Comparison of ENCODE assay signal across 8 mouse cellular contexts in the genomic region with DNA sequence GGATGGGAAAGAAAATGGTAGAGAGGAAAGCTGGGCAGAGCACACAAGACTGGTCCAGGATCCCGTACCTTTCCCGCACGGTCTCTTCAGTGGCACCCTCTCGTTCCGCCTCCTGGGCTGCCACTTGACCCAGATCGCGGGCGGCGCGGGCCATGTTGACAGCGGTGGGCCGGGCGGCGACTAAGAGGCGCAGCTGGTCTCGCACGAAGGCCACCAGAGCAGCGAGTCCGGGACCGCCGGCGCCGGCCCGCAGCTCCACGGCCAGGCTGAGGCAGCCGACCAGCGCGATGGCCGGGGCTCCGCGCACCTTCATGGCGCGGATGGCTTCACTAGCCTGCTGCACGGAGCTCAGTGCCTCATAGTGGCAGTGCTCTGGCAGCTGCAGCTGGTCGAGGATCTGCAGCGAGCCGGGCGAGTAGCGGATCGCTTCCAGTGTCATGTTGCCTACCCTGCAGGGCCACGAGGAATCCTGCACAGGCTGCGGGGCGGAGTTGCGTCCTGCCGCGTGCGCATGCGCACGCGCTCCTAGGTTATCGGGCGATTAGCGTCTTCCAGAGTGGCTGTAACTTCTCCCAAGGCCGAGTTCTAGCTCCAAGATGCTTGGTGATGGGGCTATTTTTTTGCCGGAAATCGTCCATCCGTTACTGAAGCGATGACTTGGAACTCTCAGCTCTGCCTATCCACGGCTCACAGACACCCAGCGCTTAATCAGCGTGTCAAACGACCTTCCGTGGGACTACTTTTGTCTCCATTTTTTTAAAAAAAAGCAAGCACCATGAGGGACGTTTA. TPM values are rescaled to one million over a fixed set of nuclear protein-coding genes. Genes with fewer than 3 reads are reported as not detected.
A peak's percentile ranks its signal among the peaks of the same experiment; 100 is the strongest.
DNase-seq lines count a peak whose midpoint lies in the region; ATAC-seq and TF ChIP-seq lines count a peak whose summit lies in the region.

A gene (minus strand): TSS at position 505 of the 789 bp plus-strand sequence.

- peak; percentile 65; the same call in 1 of the 2 replicates for TF ChIP-seq POLR2A in spleen, adult 2 months (IDR thresholded peaks at IDR 0.05; ENCODE audit: low read depth, low read length)

- no peaks in the 10 kb centered on the region for H3K27me3 ChIP-seq in embryonic facial prominence, embryonic 11.5 days (ENCODE audit: control insufficient read depth, insufficient read depth, low read length)
- H3K27me3 ChIP-seq in intestine, postnatal 0 days (replicated peaks; ENCODE audit: control insufficient read depth, insufficient read depth, low read length): no peaks in the 10 kb centered on the region
- no peaks in the 10 kb centered on the region for H3K27me3 ChIP-seq in limb, embryonic 13.5 days
- no peaks in the 10 kb centered on the region for H3K27me3 ChIP-seq in midbrain, embryonic 15.5 days (replicated peaks)
- H3K27me3 ChIP-seq in spleen, adult 2 months (ENCODE audit: control insufficient read depth, insufficient read depth, low read length): no peaks in the 10 kb centered on the region

- 0 out of 2 replicates have a peak, but pooled peaks have one; percentile 23 for TF ChIP-seq CTCF in intestine, postnatal 0 days (IDR thresholded peaks at IDR 0.05; ENCODE audit: low read depth)
- TF ChIP-seq CTCF in spleen, adult 2 months (IDR thresholded peaks at IDR 0.05; ENCODE audit: extremely low read depth, insufficient read depth, insufficient read length, insufficient replicate concordance): no peak

- peaks cover 5% of the 10 kb centered on the region; the same call in 1 of the 2 replicates for H3K4me1 ChIP-seq in embryonic facial prominence, embryonic 11.5 days (ENCODE audit: control insufficient read depth, insufficient read depth, low read length)
- H3K4me1 ChIP-seq in intestine, postnatal 0 days (replicated peaks; ENCODE audit: control insufficient read depth, insufficient read depth, low read length): peaks cover 8% of the 10 kb centered on the region; the same call in 1 of the 2 replicates
- peaks cover 16% of the 10 kb centered on the region for H3K4me1 ChIP-seq in limb, embryonic 13.5 days
- H3K4me1 ChIP-seq in midbrain, embryonic 15.5 days: peaks cover 18% of the 10 kb centered on the region
- peaks cover 7% of the 10 kb centered on the region; the same call in 1 of the 2 replicates for H3K4me1 ChIP-seq in spleen, adult 2 months (ENCODE audit: control insufficient read depth, insufficient read depth, insufficient read length)

- peak within 1 kb of the TSS; percentile 70 for H3K9ac ChIP-seq in embryonic facial prominence, embryonic 11.5 days (replicated peaks; ENCODE audit: low read length)
- peak within 1 kb of the TSS; percentile 66 for H3K9ac ChIP-seq in intestine, postnatal 0 days (ENCODE audit: low read depth, low read length)
- H3K9ac ChIP-seq in limb, embryonic 13.5 days: peak within 1 kb of the TSS; percentile 86
- H3K9ac ChIP-seq in midbrain, embryonic 15.5 days: peak within 1 kb of the TSS; percentile 89

- H3K27ac ChIP-seq in embryonic facial prominence, embryonic 11.5 days (replicated peaks; ENCODE audit: low read depth, low read length): peak within 1 kb of the TSS; percentile 75
- peak within 1 kb of the TSS; percentile 83 for H3K27ac ChIP-seq in intestine, postnatal 0 days (ENCODE audit: low read depth, low read length)
- H3K27ac ChIP-seq in limb, embryonic 13.5 days: peak within 1 kb of the TSS; percentile 95
- peak within 1 kb of the TSS; percentile 85 for H3K27ac ChIP-seq in midbrain, embryonic 15.5 days
- H3K27ac ChIP-seq in spleen, adult 2 months (ENCODE audit: insufficient read depth, low read length): peak within 1 kb of the TSS; percentile 76

- H3K4me2 ChIP-seq in embryonic facial prominence, embryonic 11.5 days (ENCODE audit: low read depth, low read length): peak within 1 kb of the TSS; percentile 88
- peak within 1 kb of the TSS; percentile 100 for H3K4me2 ChIP-seq in intestine, postnatal 0 days (replicated peaks; ENCODE audit: low read depth)
- peak within 1 kb of the TSS; percentile 94 for H3K4me2 ChIP-seq in limb, embryonic 13.5 days (replicated peaks)
- H3K4me2 ChIP-seq in midbrain, embryonic 15.5 days: peak within 1 kb of the TSS; percentile 97

- under 1% methylated on average over 64 of the region's 64 CpGs for WGBS in embryonic facial prominence, embryonic 11.5 days
- under 1% methylated on average over 64 of the region's 64 CpGs for WGBS in intestine, postnatal 0 days
- WGBS in limb, embryonic 13.5 days: under 1% methylated on average over 63 of the region's 64 CpGs
- WGBS in midbrain, embryonic 15.5 days: under 1% methylated on average over 64 of the region's 64 CpGs
- under 1% methylated on average over 64 of the region's 64 CpGs for WGBS in spleen, adult 2 months

- no peaks in the 10 kb centered on the region for H3K9me3 ChIP-seq in embryonic facial prominence, embryonic 11.5 days (replicated peaks; ENCODE audit: control insufficient read depth, low read length)
- H3K9me3 ChIP-seq in intestine, postnatal 0 days (ENCODE audit: control insufficient read depth): no peaks in the 10 kb centered on the region
- H3K9me3 ChIP-seq in limb, embryonic 13.5 days: no peaks in the 10 kb centered on the region
- no peaks in the 10 kb centered on the region for H3K9me3 ChIP-seq in midbrain, embryonic 15.5 days

- H3K4me3 ChIP-seq in embryonic facial prominence, embryonic 11.5 days (ENCODE audit: low read depth, low read length): peak within 1 kb of the TSS; percentile 70
- peak within 1 kb of the TSS; percentile 74 for H3K4me3 ChIP-seq in intestine, postnatal 0 days (ENCODE audit: low read depth, low read length)
- peak within 1 kb of the TSS; percentile 85 for H3K4me3 ChIP-seq in limb, embryonic 13.5 days
- peak within 1 kb of the TSS; percentile 88 for H3K4me3 ChIP-seq in midbrain, embryonic 15.5 days
- peak within 1 kb of the TSS; percentile 98 for H3K4me3 ChIP-seq in spleen, adult 2 months (ENCODE audit: extremely low read depth, insufficient read depth, insufficient read length)

- peak; percentile 92 for DNase-seq in 416B (ENCODE audit: low read depth)
- DNase-seq in adrenal gland, postnatal 25 days: peak; percentile 85
- peak; percentile 95 for DNase-seq in embryonic facial prominence, embryonic 11.5 days (ENCODE audit: low spot score)
- DNase-seq in spleen, adult 2 months (ENCODE audit: low read depth in 1 of 2, low spot score in 2 of 2): peak; percentile 69 to 70

- peaks cover 3% of the 10 kb centered on the region for H3K36me3 ChIP-seq in embryonic facial prominence, embryonic 11.5 days (replicated peaks; ENCODE audit: control insufficient read depth, insufficient read depth, low read depth, low read length)
- peaks cover 67% of the 10 kb centered on the region for H3K36me3 ChIP-seq in intestine, postnatal 0 days (ENCODE audit: control insufficient read depth, insufficient read depth)
- peaks cover 73% of the 10 kb centered on the region for H3K36me3 ChIP-seq in limb, embryonic 13.5 days
- H3K36me3 ChIP-seq in midbrain, embryonic 15.5 days (replicated peaks): peaks cover 41% of the 10 kb centered on the region
- peaks cover 25% of the 10 kb centered on the region for H3K36me3 ChIP-seq in spleen, adult 2 months (ENCODE audit: control insufficient read depth, insufficient read depth, low read length)

- ATAC-seq in embryonic facial prominence, embryonic 11.5 days (replicated peaks; ENCODE audit: insufficient number of reproducible peaks, low FRiP score, low TSS enrichment, low read depth): peak; percentile 81
- peak; percentile 74 for ATAC-seq in granulocyte monocyte progenitor cell, adult 5-6 weeks (replicated peaks; ENCODE audit: poor library complexity, severe bottlenecking)
- peak; percentile 78 for ATAC-seq in intestine, postnatal 0 days
- peak; percentile 91 for ATAC-seq in limb, embryonic 13.5 days (ENCODE audit: low FRiP score, low read depth)
- ATAC-seq in midbrain, embryonic 15.5 days (replicated peaks): peak; percentile 90

RNA-seq across cellular contexts. Expression of the gene that starts here (rescaled TPM):
- total RNA-seq in adrenal gland, postnatal 25 days (2021): 31.3 and 45.3 TPM in 2 replicates
- polyA plus RNA-seq in embryonic facial prominence, embryonic 11.5 days (2014; fragmentation: Nextera tagmentation; extraction: Ambion mirVana): 50.6 and 54.1 TPM in 2 replicates
- total RNA-seq in granulocyte monocyte progenitor cell, adult 5-6 weeks (2014; fragmentation: Nextera tagmentation): 18.6 and 30.7 TPM in 2 replicates
- 14.0 and 26.3 TPM in 2 replicates for total RNA-seq in granulocyte monocyte progenitor cell, adult 5-6 weeks (2017)
- 54.9 and 60.3 TPM in 2 replicates for polyA plus RNA-seq in intestine, postnatal 0 days (2015; fragmentation: Nextera tagmentation; extraction: Ambion mirVana)
- 70.9 and 73.9 TPM in 2 replicates for polyA plus RNA-seq in limb, embryonic 13.5 days (2015; fragmentation: Nextera tagmentation; extraction: Ambion mirVana)
- 49.4 and 50.9 TPM in 2 replicates for polyA plus RNA-seq in midbrain, embryonic 15.5 days (2015; fragmentation: Nextera tagmentation; extraction: Ambion mirVana)
- polyA plus RNA-seq in spleen, adult 2 months (2012; rRNA removed): 59.5 and 104 TPM in 2 replicates

Comparison
In these comparisons a context has a peak if more than half of its experiments do, and no peak if none do; other contexts are left out.
1. Peak in every context shown above with its lines: DNase-seq, ATAC-seq, H3K4me3 ChIP-seq and H3K27ac ChIP-seq.